Mouse (Mus musculus) forebrain, embryonic 15.5 days (tissue): ENCODE data around the gene B4galnt3. TPM values are rescaled to one million over a fixed set of nuclear protein-coding genes. Genes with fewer than 3 reads are reported as not detected.

Source experiments
- ATAC-seq: fragments of 200-750 bp; cut with Nextera tagmentation; replicated peaks from 2 replicates; pipeline ENCODE4 v1.8.0; 2017; ENCODE audit warnings: mild to moderate bottlenecking, moderate TSS enrichment, moderate library complexity
- H3K27ac ChIP-seq: fragments of 300-500 bp; sonication (generic); replicated peaks from 2 replicates; pipeline ENCODE4 v1.5.1; 2015; ENCODE audit warnings: mild to moderate bottlenecking, inconsistent platforms
- H3K27me3 ChIP-seq: fragments of 300-500 bp; sonication (generic); 2 replicates; pipeline ENCODE4 v1.6.1; 2015; ENCODE audit warnings: inconsistent platforms
- H3K36me3 ChIP-seq: fragments of 300-500 bp; sonication (generic); 2 replicates; pipeline ENCODE4 v1.6.1; 2015; ENCODE audit warnings: mild to moderate bottlenecking, inconsistent platforms
- H3K4me1 ChIP-seq: fragments of 300-500 bp; sonication (generic); 2 replicates; pipeline ENCODE4 v1.6.1; 2015; ENCODE audit warnings: inconsistent platforms
- H3K4me2 ChIP-seq: fragments of 300-500 bp; sonication (generic); replicated peaks from 2 replicates; pipeline ENCODE4 v1.6.1; 2015; ENCODE audit warnings: mild to moderate bottlenecking, inconsistent platforms
- H3K4me3 ChIP-seq: fragments of 300-500 bp; sonication (generic); 2 replicates; pipeline ENCODE4 v1.5.1; 2015; ENCODE audit warnings: mild to moderate bottlenecking, inconsistent platforms
- H3K9ac ChIP-seq: fragments of 300-500 bp; sonication (generic); replicated peaks from 2 replicates; pipeline ENCODE4 v1.6.1; 2015; ENCODE audit warnings: mild to moderate bottlenecking, inconsistent platforms
- H3K9me3 ChIP-seq: fragments of 300-500 bp; sonication (generic); 2 replicates; pipeline ENCODE4 v1.6.1; 2016; ENCODE audit warnings: inconsistent platforms
- WGBS: fragments of 180-500 bp; shearing (Covaris S2); methylation state at CpG from one replicate; pipeline ENCODE4 v1.1.7; 2015; ENCODE audit warnings: mixed read lengths; 5-methylcytosine and 5-hydroxymethylcytosine counted together
- polyA plus RNA-seq: library from polyadenylated mRNA; unstranded; fragments of >200 nt; fragmentation: Nextera tagmentation; extraction: Ambion mirVana; gene quantifications from 2 replicates; pipeline ENCODE4 v1.2.1, GENCODE M21; 2015

The B4galnt3 gene
- polyA plus RNA-seq, 1 experiment from 2014 or later = 0.10 TPM

GRCm38 (mm10) chr6:120206586-120206985 is 87.8 kb downstream of the B4galnt3 start:
- Histone ChIP-seq H3K27me3 (no peaks in the 10 kb centered on the region), H3K27ac (no peak overlapping the region), H3K4me2 (no peak overlapping the region), H3K9me3 (no peaks in the 10 kb centered on the region), H3K4me1 (peaks cover 9% of the 10 kb centered on the region; the same call in 1 of the 2 replicates), H3K9ac (no peak overlapping the region), H3K4me3 (no peak overlapping the region), H3K36me3 (no peaks in the 10 kb centered on the region)
- WGBS = 86% methylated on average over 5 of the region's 5 CpGs
- no peak for ATAC-seq

- whole genome bisulfite sequencing = 48% methylated on average over 8 of the region's 8 CpGs
- Histone ChIP-seq H3K9ac (no peak overlapping the region), H3K36me3 (no peaks in the 10 kb centered on the region), H3K4me1 (peaks cover 9% of the 10 kb centered on the region; the same call in 1 of the 2 replicates), H3K4me2 (no peak overlapping the region), H3K4me3 (no peak overlapping the region), H3K27ac (no peak overlapping the region), H3K27me3 (no peaks in the 10 kb centered on the region), H3K9me3 (no peaks in the 10 kb centered on the region)
- no peak for ATAC-seq
Measured at GRCm38 (mm10) chr6:120202406-120202805, 92.0 kb downstream of the B4galnt3 start.

- peaks cover 9% of the 10 kb centered on the region; the same call in 1 of the 2 replicates for H3K4me1 ChIP-seq
- no peaks in the 10 kb centered on the region for H3K9me3 ChIP-seq
- H3K9ac ChIP-seq = no peak overlapping the region
- H3K27ac ChIP-seq = no peak overlapping the region
- ATAC-seq = no peak
- H3K36me3 ChIP-seq = no peaks in the 10 kb centered on the region
- H3K27me3 ChIP-seq = no peaks in the 10 kb centered on the region
- H3K4me3 ChIP-seq = no peak overlapping the region
- H3K4me2 ChIP-seq = no peak overlapping the region
- WGBS = 58% methylated on average over 6 of the region's 6 CpGs
Measured at GRCm38 (mm10) chr6:120201956-120202355, 92.4 kb downstream of the B4galnt3 start.

GRCm38 (mm10) chr6:120199638-120200394 is 94.5 kb downstream of the B4galnt3 start:
- Histone ChIP-seq H3K36me3 (no peaks in the 10 kb centered on the region), H3K9ac (no peak overlapping the region), H3K4me3 (no peak overlapping the region), H3K4me1 (peaks cover 9% of the 10 kb centered on the region; the same call in 1 of the 2 replicates), H3K27me3 (no peaks in the 10 kb centered on the region), H3K9me3 (no peaks in the 10 kb centered on the region), H3K27ac (no peak overlapping the region), H3K4me2 (no peak overlapping the region)
- ATAC-seq = 0 out of 2 replicates have a peak, but pooled peaks have one; percentile 39
- 16% methylated on average over 10 of the region's 10 CpGs for WGBS

- WGBS = 29% methylated on average over 9 of the region's 9 CpGs
- ATAC-seq = 0 out of 2 replicates have a peak, but pooled peaks have one; percentile 23
- no peak overlapping the region for H3K27ac ChIP-seq
Measured at GRCm38 (mm10) chr6:120197964-120198363, 96.4 kb downstream of the B4galnt3 start.

GRCm38 (mm10) chr6:120196837-120197236 is 97.5 kb downstream of the B4galnt3 start:
- H3K4me1 ChIP-seq = peaks cover 6% of the 10 kb centered on the region
- H3K9me3 ChIP-seq = no peaks in the 10 kb centered on the region
- no peak overlapping the region for H3K4me2 ChIP-seq
- no peak overlapping the region for H3K9ac ChIP-seq
- no peaks in the 10 kb centered on the region for H3K27me3 ChIP-seq
- WGBS = 42% methylated on average over 2 of the region's 2 CpGs
- no peak overlapping the region for H3K4me3 ChIP-seq
- no peaks in the 10 kb centered on the region for H3K36me3 ChIP-seq
- no peak overlapping the region for H3K27ac ChIP-seq
- no peak for ATAC-seq

More at GRCm38 (mm10) chr6:120197964-120198363, 96.4 kb downstream of the B4galnt3 start:
- Histone ChIP-seq H3K4me1 (peaks cover 9% of the 10 kb centered on the region; the same call in 1 of the 2 replicates), H3K4me2 (no peak overlapping the region), H3K9ac (no peak overlapping the region), H3K36me3 (no peaks in the 10 kb centered on the region), H3K27me3 (no peaks in the 10 kb centered on the region), H3K4me3 (no peak overlapping the region), H3K9me3 (no peaks in the 10 kb centered on the region)

GRCm38 (mm10) chr6:120194963-120195362 is 99.4 kb downstream of the B4galnt3 start:
- Histone ChIP-seq H3K4me3 (no peak overlapping the region), H3K27me3 (no peaks in the 10 kb centered on the region), H3K4me2 (no peak overlapping the region), H3K4me1 (peaks cover 6% of the 10 kb centered on the region), H3K27ac (no peak overlapping the region), H3K9ac (no peak overlapping the region), H3K36me3 (no peaks in the 10 kb centered on the region), H3K9me3 (no peaks in the 10 kb centered on the region)
- no peak for ATAC-seq
- 27% methylated on average over 7 of the region's 7 CpGs for WGBS

GRCm38 (mm10) chr6:120194305-120194704 is 100.1 kb downstream of the B4galnt3 start:
- H3K4me1 ChIP-seq = peaks cover 6% of the 10 kb centered on the region
- no peak for ATAC-seq
- no peaks in the 10 kb centered on the region for H3K27me3 ChIP-seq
- no peak overlapping the region for H3K9ac ChIP-seq
- no peak overlapping the region for H3K4me3 ChIP-seq
- WGBS = 27% methylated on average over 10 of the region's 10 CpGs
- H3K36me3 ChIP-seq = no peaks in the 10 kb centered on the region
- no peaks in the 10 kb centered on the region for H3K9me3 ChIP-seq
- no peak overlapping the region for H3K4me2 ChIP-seq
- no peak overlapping the region for H3K27ac ChIP-seq

GRCm38 (mm10) chr6:120193793-120194192 is 100.6 kb downstream of the B4galnt3 start:
- no peak overlapping the region for H3K27ac ChIP-seq
- H3K4me2 ChIP-seq = no peak overlapping the region
- no peaks in the 10 kb centered on the region for H3K9me3 ChIP-seq
- H3K36me3 ChIP-seq = no peaks in the 10 kb centered on the region
- WGBS = 70% methylated on average over 1 of the region's 1 CpGs
- peaks cover 6% of the 10 kb centered on the region for H3K4me1 ChIP-seq
- no peak for ATAC-seq
- no peaks in the 10 kb centered on the region for H3K27me3 ChIP-seq
- no peak overlapping the region for H3K4me3 ChIP-seq
- no peak overlapping the region for H3K9ac ChIP-seq

- no peaks in the 10 kb centered on the region for H3K36me3 ChIP-seq
- H3K27ac ChIP-seq = no peak overlapping the region
- no peaks in the 10 kb centered on the region for H3K27me3 ChIP-seq
- ATAC-seq = no peak
- H3K9ac ChIP-seq = no peak overlapping the region
- no peak overlapping the region for H3K4me2 ChIP-seq
- no peaks in the 10 kb centered on the region for H3K9me3 ChIP-seq
- H3K4me1 ChIP-seq = peaks cover 11% of the 10 kb centered on the region
- no peak overlapping the region for H3K4me3 ChIP-seq
- WGBS = 18% methylated on average over 5 of the region's 5 CpGs
Measured at GRCm38 (mm10) chr6:120193174-120193573, 101.2 kb downstream of the B4galnt3 start.

- no peak overlapping the region for H3K27ac ChIP-seq
- no peaks in the 10 kb centered on the region for H3K9me3 ChIP-seq
- no peak for ATAC-seq
- no peak overlapping the region for H3K4me2 ChIP-seq
- no peak overlapping the region for H3K9ac ChIP-seq
- no peak overlapping the region for H3K4me3 ChIP-seq
- WGBS = 14% methylated on average over 15 of the region's 15 CpGs
- H3K27me3 ChIP-seq = no peaks in the 10 kb centered on the region
- H3K36me3 ChIP-seq = no peaks in the 10 kb centered on the region
- peaks cover 15% of the 10 kb centered on the region for H3K4me1 ChIP-seq
Measured at GRCm38 (mm10) chr6:120192211-120192870, 102.0 kb downstream of the B4galnt3 start.

GRCm38 (mm10) chr6:120191396-120192170 is 102.8 kb downstream of the B4galnt3 start:
- no peak for ATAC-seq
- H3K27ac ChIP-seq = no peak overlapping the region
- no peaks in the 10 kb centered on the region for H3K36me3 ChIP-seq
- H3K4me3 ChIP-seq = no peak overlapping the region
- no peak overlapping the region for H3K9ac ChIP-seq
- 64% methylated on average over 7 of the region's 7 CpGs for WGBS
- H3K27me3 ChIP-seq = no peaks in the 10 kb centered on the region
- H3K4me2 ChIP-seq = no peak overlapping the region
- peaks cover 15% of the 10 kb centered on the region for H3K4me1 ChIP-seq
- no peaks in the 10 kb centered on the region for H3K9me3 ChIP-seq
